Mouse (Mus musculus) mouse trophoblast stem cell (cell line): ENCODE data around the gene Carhsp1.

Source experiments
- in situ Hi-C, 2 experiments: fragments of 300-500 bp; cut with MseI, MboI; formaldehyde crosslinking; loops; 2 replicates in 1 of 2; 3 replicates in 1 of 2; pipeline ENCODE4 v1.15.1; 2025

The Carhsp1 gene

GRCm38 (mm10) chr16:8675559-8675958, 3.6 kb upstream of the Carhsp1 start:
- in situ Hi-C loops = no loop called here

GRCm38 (mm10) chr16:8674165-8674564, 2.2 kb upstream of the Carhsp1 start:
- in situ Hi-C loops = loop anchor here (5.0 kb wide), 3 partner anchors 182 to 267 kb away; no protein-coding TSS in a partner anchor

- in situ Hi-C loops = loop anchor here (5.0 kb wide), 3 partner anchors 181 to 266 kb away; no protein-coding TSS in a partner anchor
These were observed 1.4 kb upstream of the Carhsp1 start for GRCm38 (mm10) chr16:8673343-8673742.

- in situ Hi-C loops = loop anchor here (5.0 kb wide), 3 partner anchors 181 to 266 kb away; no protein-coding TSS in a partner anchor
These were observed 856 bp upstream of the Carhsp1 start for GRCm38 (mm10) chr16:8672811-8673210.

- in situ Hi-C loops = loop anchor here (5.0 kb wide), 3 partner anchors 180 to 265 kb away; no protein-coding TSS in a partner anchor
These were observed 364 bp upstream of the Carhsp1 start for GRCm38 (mm10) chr16:8672350-8672687.

GRCm38 (mm10) chr16:8670041-8671035, 1.6 kb downstream of the Carhsp1 start:
- in situ Hi-C loops = loop anchor here (5.0 kb wide), 3 partner anchors 178 to 263 kb away; no protein-coding TSS in a partner anchor

- in situ Hi-C loops = no loop called here
These were observed 2.5 kb downstream of the Carhsp1 start for GRCm38 (mm10) chr16:8669432-8669831.

GRCm38 (mm10) chr16:8668386-8668785, 3.6 kb downstream of the Carhsp1 start:
- in situ Hi-C loops = no loop called here

GRCm38 (mm10) chr16:8667814-8668213, 4.1 kb downstream of the Carhsp1 start:
- in situ Hi-C loops = no loop called here

- in situ Hi-C loops = no loop called here
These were observed 4.7 kb downstream of the Carhsp1 start for GRCm38 (mm10) chr16:8667261-8667660.

- in situ Hi-C loops = no loop called here
These were observed 5.5 kb downstream of the Carhsp1 start for GRCm38 (mm10) chr16:8666452-8666851.

- in situ Hi-C loops = no loop called here
These were observed 6.6 kb downstream of the Carhsp1 start for GRCm38 (mm10) chr16:8665367-8665766.

GRCm38 (mm10) chr16:8663606-8664539, 8.1 kb downstream of the Carhsp1 start:
- in situ Hi-C loops = no loop called here

GRCm38 (mm10) chr16:8663022-8663421, 8.9 kb downstream of the Carhsp1 start:
- in situ Hi-C loops = no loop called here

- in situ Hi-C loops = loop anchor here in 1 of 2 experiments (10.0 kb wide), 1 partner anchor 164 kb away; no protein-coding TSS in a partner anchor
These were observed 13.2 kb downstream of the Carhsp1 start for GRCm38 (mm10) chr16:8658764-8659163.

- in situ Hi-C loops = loop anchor here in 1 of 2 experiments (10.0 kb wide), 1 partner anchor 164 kb away; no protein-coding TSS in a partner anchor
These were observed 13.6 kb downstream of the Carhsp1 start for GRCm38 (mm10) chr16:8658349-8658748.

- in situ Hi-C loops = loop anchor here in 1 of 2 experiments (10.0 kb wide), 1 partner anchor 161 kb away; no protein-coding TSS in a partner anchor
These were observed 15.7 kb downstream of the Carhsp1 start for GRCm38 (mm10) chr16:8656256-8656655.

- in situ Hi-C loops = loop anchor here in 1 of 2 experiments (10.0 kb wide), 1 partner anchor 161 kb away; no protein-coding TSS in a partner anchor
These were observed 16.4 kb downstream of the Carhsp1 start for GRCm38 (mm10) chr16:8655599-8655998.

- in situ Hi-C loops = loop anchor here in 1 of 2 experiments (10.0 kb wide), 1 partner anchor 160 kb away; no protein-coding TSS in a partner anchor
These were observed 16.8 kb downstream of the Carhsp1 start for GRCm38 (mm10) chr16:8655108-8655507.

GRCm38 (mm10) chr16:8650007-8650406, 21.9 kb downstream of the Carhsp1 start:
- in situ Hi-C loops = loop anchor here in 1 of 2 experiments (10.0 kb wide), 1 partner anchor 155 kb away; no protein-coding TSS in a partner anchor

GRCm38 (mm10) chr16:8645546-8645945, 26.4 kb downstream of the Carhsp1 start:
- in situ Hi-C loops = loop anchor here (10.0 kb wide), 2 partner anchors 151 to 231 kb away; no protein-coding TSS in a partner anchor
